Mouse (Mus musculus) CD4-positive, CD25-positive, alpha-beta regulatory T cell, adult 4 months (primary cell): Measurements from ENCODE around the gene Rgl3. TPM values are rescaled to one million over a fixed set of nuclear protein-coding genes. Genes with fewer than 3 reads are reported as not detected.

Source experiments
- ATAC-seq: one replicate; pipeline ENCODE4 v1.8.0; 2017
- polyA plus RNA-seq, 2 experiments: library from polyadenylated mRNA; unstranded; fragments of 100-300 nt; shearing (Covaris generic); gene quantifications; one replicate each; pipeline ENCODE4 v1.2.1; 2017

Gene Rgl3
- polyA plus RNA-seq, 2 experiments from 2014 or later, result not detected

DNA sequence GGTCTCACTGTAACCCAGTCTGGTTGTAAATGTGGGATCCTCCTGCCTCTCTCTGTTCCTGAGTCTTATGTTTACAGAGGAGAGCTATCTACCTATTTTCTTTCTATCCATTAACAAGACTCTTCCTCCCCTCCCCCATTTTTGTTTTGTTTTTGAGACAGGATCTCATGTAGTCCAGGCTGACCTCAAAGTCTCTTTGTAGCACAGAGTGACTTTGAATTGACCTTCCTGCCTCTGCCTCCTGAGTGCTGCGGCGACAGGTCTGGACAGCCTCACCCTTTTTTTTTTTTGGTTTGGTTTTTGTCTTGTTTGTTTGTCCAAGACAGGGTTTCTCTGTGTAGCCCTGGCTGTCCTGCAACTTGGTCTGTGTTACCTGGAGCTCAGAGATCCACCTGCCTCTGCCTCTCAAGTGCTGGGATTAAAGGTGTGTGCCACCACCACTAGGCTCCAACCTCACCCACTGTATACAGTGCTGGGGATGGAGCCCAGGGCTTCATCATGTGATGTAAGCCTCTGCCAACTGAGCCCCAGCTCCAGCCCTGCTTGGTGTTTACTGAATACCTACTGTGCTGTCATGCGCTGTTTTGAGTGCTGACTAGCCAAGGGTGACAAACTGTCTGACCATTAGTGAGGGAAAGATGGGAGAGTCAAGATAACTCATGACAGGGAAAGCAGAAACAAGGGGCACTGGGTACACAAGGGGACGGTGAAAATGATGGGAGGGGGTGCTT lies 10.7 kb downstream of the Rgl3 start:
- no peak for ATAC-seq

DNA sequence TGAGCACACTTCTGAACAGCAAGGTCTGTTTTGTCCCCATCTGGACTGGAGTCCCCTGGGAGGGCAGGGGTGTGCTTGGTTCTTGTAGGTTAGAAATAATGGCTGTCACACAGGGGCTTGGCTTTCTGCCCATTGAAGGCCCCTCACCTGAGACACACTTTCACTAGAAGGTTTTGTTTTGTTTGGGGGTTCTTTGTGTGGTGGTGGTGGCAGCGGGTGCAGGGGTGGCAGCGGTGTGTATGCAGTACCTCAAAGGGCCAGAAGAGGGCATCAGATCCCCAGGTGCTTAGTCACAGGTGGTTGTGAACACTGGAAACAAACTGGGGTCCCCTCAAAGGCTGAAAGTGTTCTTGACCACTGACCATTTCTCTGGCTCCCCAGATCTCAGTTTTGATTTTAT lies 11.3 kb downstream of the Rgl3 start:
- ATAC-seq, result no peak

DNA sequence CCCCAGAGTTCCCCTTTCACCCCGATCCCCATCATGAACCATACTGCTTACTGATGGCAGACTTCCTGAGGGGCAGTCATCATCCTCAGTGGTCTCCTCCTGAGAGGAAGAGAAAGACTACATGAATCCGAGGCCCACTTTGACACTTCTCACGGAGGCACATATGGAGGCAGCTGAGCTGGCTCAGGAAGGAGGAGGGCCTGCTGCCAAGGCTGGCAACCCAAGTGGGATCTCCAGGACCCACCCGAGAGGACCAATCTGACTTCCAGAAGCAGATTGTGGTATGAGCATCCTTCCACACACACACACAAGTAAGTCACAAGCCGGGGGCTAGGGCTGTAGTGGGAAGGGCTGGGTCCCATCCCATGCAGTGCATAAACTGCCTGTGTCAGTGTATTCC lies 11.9 kb downstream of the Rgl3 start:
- ATAC-seq, result no peak

DNA sequence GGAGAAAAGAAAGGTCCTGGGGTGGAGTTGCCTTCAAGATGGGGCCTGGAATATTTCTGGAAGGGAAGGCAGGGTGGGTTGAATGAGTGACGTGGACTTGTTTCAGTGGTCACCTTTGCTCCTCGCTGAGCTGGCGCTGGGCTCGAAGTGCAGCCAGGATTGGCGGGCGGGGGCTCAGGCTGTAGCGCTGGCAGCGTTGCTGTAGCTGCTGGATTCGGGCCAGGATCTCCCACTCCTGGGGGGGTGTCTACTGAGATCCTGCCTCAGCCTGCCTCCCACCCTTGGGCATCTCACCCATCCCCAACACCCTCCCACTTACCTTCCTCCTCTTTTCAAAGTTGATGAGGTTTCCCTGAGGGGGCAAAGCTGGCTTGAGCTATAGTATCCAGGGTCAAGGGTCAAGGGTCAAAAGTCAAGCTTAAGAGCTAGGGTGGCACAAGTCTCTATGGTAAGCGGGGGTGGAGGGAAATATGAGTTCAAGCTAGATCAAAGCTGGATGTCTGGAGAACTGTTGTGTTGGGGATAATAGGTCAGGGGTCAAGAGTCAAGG lies 12.5 kb downstream of the Rgl3 start:
- ATAC-seq, result no peak

DNA sequence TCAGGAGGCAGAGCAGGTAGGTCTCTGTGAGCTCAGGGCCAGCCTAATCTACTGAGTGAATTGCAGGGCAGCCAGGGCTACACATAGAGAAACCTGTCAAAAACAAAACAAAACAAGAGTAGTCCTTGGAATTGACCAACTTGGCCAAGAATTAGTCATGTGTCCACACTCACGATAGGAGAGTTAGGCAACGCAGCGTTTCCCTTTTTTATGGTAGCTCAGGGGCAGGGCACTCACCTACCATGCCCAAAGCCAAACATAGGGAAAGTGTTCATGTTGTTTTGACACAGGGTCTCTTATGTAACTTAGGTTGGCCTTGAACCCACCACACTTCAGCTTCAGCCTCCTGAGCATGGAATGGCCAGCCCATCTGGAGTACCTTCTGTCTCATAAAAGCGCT lies 19.9 kb downstream of the Rgl3 start:
- no peak for ATAC-seq

- ATAC-seq, result no peak
Measured at GRCm38 (mm10) chr9:21968883-21969282, 20.4 kb downstream of the Rgl3 start.

GRCm38 (mm10) chr9:21963417-21963816 lies 25.8 kb downstream of the Rgl3 start, which contains the start of gene Epor:
Epor (minus strand) TSS chr9:21963506.
- ATAC-seq, result no peak

DNA sequence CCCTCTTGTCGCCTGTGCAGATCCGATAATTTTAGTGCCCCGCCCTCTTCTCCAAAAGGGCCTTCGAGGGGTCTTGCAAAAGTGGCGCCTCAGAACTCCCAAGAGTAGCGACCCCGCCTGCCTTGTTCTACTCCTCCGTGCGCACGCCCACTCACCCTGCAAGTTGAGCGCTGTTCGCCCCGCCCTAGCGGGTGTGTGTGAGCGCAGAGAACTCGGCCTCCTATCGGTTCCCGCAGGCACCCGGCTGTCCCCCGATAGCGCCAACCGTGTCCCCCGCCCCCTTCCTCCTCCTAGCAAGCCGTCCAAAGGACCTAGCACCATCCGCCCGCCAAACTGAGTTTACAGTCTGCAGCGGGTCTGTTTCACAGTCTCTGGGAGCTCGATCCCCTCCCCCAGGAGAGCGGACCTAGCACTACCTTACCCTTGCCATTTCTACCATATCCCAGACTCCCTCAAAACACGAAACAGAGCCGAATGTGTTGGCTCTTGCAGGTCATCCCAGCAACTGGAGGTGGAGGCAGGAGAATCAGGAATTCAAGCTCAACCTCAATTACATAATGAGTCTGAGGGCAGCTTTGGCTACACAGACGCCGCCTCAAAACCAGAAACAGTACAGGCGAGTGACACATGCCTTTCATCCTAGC lies 26.7 kb downstream of the Rgl3 start:
- peak; percentile 81 for ATAC-seq

- peak; percentile 34 for ATAC-seq
Measured at GRCm38 (mm10) chr9:21962010-21962409, 27.2 kb downstream of the Rgl3 start.

DNA sequence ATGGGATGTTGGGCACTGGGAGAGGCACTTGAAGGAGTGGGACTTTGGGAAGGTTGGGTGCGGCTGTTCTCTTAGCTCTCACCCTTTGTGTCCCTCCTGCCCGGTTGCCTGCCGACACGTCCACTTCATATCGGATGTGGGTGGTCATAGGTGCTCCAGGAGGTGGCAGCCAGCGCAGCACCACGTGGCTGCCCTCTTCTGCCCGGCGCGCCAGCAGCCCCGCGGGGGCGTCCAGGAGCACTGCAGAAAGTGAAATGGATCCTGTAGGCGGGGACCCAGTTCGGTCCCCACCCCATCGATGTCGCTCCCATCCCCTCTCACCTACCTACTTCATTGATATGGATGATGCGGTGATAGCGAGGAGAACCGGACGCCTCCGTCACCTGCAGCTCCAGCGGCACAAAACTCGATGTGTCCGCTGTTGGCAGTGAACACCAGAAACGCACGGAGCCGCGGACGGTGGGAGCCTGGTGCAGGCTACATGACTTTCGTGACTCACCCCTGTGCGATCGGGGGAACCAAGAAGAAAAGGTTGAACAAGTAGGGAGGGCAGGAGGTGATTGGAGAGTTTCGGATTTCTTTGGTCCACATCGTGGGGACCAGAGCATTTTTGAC lies 27.8 kb downstream of the Rgl3 start:
- peak; percentile 31 for ATAC-seq

GRCm38 (mm10) chr9:21960558-21961208 lies 28.6 kb downstream of the Rgl3 start:
- no peak for ATAC-seq

DNA sequence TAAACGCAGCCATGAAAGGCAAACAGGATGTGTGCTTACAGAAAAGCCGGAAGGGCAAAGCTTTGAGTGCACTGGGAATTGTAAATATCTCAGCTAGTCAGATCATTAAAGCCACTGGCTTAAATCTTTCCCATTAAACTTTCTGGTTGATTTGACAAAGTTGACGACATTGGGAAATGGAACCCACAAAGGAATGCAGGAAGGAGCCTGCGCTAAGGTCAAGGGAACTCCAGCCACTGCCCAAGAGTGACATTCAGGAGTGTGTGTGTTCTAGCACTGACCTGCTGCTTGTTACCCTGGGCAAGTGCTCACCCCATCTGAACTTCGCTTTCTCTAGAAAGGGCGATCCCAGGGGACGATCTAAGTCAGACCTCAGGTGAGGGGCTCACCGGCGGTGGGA lies 29.1 kb downstream of the Rgl3 start:
- ATAC-seq, result no peak

- no peak for ATAC-seq
Measured at GRCm38 (mm10) chr9:21959244-21959643, 30.0 kb downstream of the Rgl3 start.

GRCm38 (mm10) chr9:21958372-21958771 lies 30.9 kb downstream of the Rgl3 start:
- no peak for ATAC-seq

DNA sequence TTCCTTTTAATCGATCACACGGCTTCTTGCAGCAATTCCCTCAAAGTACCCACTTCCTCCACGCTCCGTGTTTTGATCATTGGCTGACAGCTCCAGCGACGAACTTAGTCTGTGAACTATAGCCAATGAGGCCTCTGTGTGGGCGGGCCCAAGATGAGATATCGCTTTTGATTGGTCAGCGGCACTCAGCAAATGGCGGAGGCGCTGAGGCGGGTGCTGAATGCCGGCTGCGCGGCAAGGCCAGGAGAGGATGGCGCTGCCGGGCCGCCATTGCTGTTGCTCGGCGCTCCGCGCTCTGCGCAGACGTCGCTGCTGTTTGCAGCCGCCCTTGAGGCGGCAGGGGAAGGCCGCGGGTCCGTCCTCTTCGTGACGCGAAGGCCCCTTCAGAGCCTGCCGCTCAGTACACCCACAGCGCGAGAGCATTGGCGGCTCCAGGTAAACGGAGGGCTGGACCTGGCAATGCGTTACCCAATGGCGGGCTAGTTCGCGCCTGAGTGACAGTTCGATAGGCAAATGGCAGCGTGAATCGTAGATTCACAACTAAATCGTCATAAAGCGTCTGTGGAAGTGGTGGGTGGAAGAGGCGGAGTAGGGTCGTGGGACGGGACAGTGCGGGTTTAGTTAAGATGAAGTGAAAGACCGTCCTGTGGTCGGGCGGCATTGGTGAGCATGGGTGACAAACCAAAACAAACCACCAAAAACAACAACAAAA lies 33.5 kb downstream of the Rgl3 start, which contains the start of gene Swsap1:
TSS of gene Swsap1 (plus strand) at position 186 of the 712 bp plus-strand sequence.
- peak; percentile 91 for ATAC-seq

- peak; percentile 39 for ATAC-seq
Measured at GRCm38 (mm10) chr9:21955225-21955569, 34.0 kb downstream of the Rgl3 start.

DNA sequence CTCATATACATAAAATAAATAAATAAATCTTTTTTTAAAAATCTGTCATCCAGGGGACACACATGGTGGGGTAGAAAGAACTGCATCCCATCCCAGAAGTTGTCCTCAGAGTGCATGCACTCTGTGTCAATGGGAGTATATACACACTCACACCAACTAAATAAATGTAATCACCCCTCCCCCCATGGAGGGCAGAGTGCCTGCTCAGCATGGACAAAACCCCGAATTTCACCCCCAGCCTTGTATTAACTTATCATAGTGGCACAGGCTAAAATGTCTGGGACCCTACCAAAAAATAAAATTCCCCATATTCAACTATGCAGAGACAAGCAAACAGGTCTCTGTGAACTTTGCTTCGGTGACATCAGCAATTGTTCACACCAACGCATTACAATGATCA lies 34.6 kb downstream of the Rgl3 start:
- ATAC-seq, result no peak

- ATAC-seq, result no peak
Measured at GRCm38 (mm10) chr9:21953600-21953999, 35.6 kb downstream of the Rgl3 start.

GRCm38 (mm10) chr9:21951977-21952376 lies 37.3 kb downstream of the Rgl3 start:
- ATAC-seq, result no peak

DNA sequence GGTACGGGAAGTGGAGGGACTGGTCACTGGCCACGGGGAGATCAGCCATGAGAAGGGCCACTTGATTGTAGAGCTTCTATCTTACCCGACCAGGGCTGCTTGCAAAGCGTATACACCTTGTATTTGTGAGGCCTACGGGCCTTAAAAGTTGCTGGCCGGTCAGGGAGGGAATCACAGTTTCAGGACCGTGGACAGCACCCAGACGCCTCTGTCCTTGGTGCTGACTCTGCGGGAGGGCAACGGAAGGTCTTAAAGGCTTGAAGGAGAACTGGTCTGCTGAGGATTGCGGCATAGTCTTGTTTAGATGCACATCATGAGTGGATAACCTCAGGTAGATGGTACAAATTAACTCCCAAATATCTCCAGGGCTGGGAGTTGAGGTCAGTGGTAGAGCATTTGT lies 38.9 kb downstream of the Rgl3 start:
- ATAC-seq, result no peak

DNA sequence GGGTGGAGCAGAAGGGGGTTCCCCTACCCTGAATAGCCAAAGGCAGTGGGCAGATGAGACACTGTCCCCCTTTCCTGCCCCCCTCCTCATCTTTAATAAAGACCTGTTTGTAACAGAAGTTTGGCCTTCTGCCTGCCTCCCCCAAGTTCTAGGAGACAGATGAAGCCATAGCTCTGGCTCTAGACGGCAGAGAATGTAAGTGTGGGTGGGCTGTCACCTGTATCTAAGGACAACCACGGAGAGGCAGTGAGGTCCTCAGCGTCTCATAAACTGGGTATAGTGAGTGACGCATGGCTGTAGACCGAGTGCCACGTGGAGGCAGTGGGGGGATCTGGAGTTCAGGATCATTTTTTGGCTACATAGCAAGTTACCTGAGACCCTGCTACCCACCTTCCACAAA lies 40.5 kb downstream of the Rgl3 start:
- no peak for ATAC-seq

DNA sequence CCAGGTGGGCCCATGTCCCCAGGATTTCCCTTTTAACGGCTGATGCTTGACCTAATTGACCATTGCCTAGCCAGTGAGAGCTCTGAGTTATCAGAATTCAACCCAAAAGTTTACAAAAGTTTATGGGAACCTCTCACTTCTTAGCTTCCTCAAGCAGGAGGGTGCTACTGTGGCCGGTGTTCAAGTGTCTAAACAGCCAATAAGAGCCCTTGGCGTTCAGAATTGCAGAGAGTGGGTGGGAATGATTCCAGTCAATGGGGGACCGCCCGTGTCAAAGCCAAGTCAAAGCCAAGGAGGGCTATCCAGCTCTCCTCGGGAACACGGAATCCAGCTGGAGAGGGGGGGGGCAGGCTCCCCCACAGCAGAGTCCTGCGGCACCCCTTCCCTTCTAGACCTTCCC lies 41.1 kb downstream of the Rgl3 start:
- no peak for ATAC-seq
